25 mouse cellular contexts compared by ENCODE assay signal in genomic region chr7:4397730-4398129, GRCm38 (mm10). TPM values are rescaled to one million over a fixed set of nuclear protein-coding genes. Genes with fewer than 3 reads are reported as not detected.
"Had no signal": no experiment of that assay in that cellular context is flagged by ENCODE, and none has a peak within 500 bp of the region (broad histone marks: within the 10 kb centered on the region; RNA-seq: fewer than 3 reads in every experiment).

Gene Gp6, minus strand, starts transcription at chr7:4397744.

- H3K27me3 ChIP-seq: limb, embryonic 12.5 days; limb, embryonic 15.5 days; liver, embryonic 13.5 days; midbrain, embryonic 12.5 days; midbrain, embryonic 15.5 days; neural tube, embryonic 12.5 days; neural tube, embryonic 15.5 days had no signal

- H3K4me1 ChIP-seq: limb, embryonic 12.5 days; limb, embryonic 15.5 days; liver, embryonic 13.5 days; midbrain, embryonic 12.5 days; midbrain, embryonic 15.5 days; neural tube, embryonic 12.5 days; neural tube, embryonic 15.5 days had no signal

- H3K9ac ChIP-seq: limb, embryonic 12.5 days; limb, embryonic 15.5 days; liver, embryonic 13.5 days; midbrain, embryonic 12.5 days; midbrain, embryonic 15.5 days; neural tube, embryonic 12.5 days; neural tube, embryonic 15.5 days had no signal

- H3K36me3 ChIP-seq: limb, embryonic 12.5 days; limb, embryonic 15.5 days; liver, embryonic 13.5 days; midbrain, embryonic 12.5 days; midbrain, embryonic 15.5 days; neural tube, embryonic 12.5 days; neural tube, embryonic 15.5 days had no signal

- H3K4me3 ChIP-seq: layer of hippocampus, adult 2 months; limb, embryonic 12.5 days; limb, embryonic 15.5 days; liver, embryonic 13.5 days; midbrain, embryonic 12.5 days; midbrain, embryonic 15.5 days; neural tube, embryonic 12.5 days; neural tube, embryonic 15.5 days had no signal

- H3K9me3 ChIP-seq: limb, embryonic 12.5 days; limb, embryonic 15.5 days; liver, embryonic 13.5 days; midbrain, embryonic 12.5 days; midbrain, embryonic 15.5 days; neural tube, embryonic 12.5 days; neural tube, embryonic 15.5 days had no signal

- H3K27ac ChIP-seq: kidney, postnatal 0 days; layer of hippocampus, adult 2 months; limb, embryonic 12.5 days; limb, embryonic 15.5 days; liver, embryonic 13.5 days; midbrain, embryonic 12.5 days; midbrain, embryonic 15.5 days; neural tube, embryonic 12.5 days; neural tube, embryonic 15.5 days; stomach, postnatal 0 days had no signal

- DNase-seq: kidney, adult 11 months; kidney, postnatal 36 days; layer of hippocampus, adult 9-11 months; left cerebral cortex, postnatal 4 days; liver, embryonic 13.5 days; lung, adult 2 months; lung, postnatal 14 days; lung, postnatal 4 days; right cerebral cortex, adult 18-20 months; right cerebral cortex, postnatal 14 days; right cerebral cortex, postnatal 4 days; thymus, adult 2 months; thymus, postnatal 14 days; thymus, postnatal 4 days had no signal

- H3K4me2 ChIP-seq: limb, embryonic 12.5 days; limb, embryonic 15.5 days; liver, embryonic 13.5 days; midbrain, embryonic 12.5 days; midbrain, embryonic 15.5 days; neural tube, embryonic 12.5 days; neural tube, embryonic 15.5 days had no signal

- ATAC-seq: midbrain, embryonic 15.5 days had no signal

RNA-seq across cellular contexts. Expression of gene Gp6, which starts in this region (rescaled TPM):
- total RNA-seq: layer of hippocampus, adult 2 months; layer of hippocampus, postnatal 25 days; left cerebral cortex, adult 8-10 months; left cerebral cortex, postnatal 4 days had no signal
- polyA plus RNA-seq: kidney, postnatal 0 days; limb, embryonic 15.5 days; midbrain, embryonic 15.5 days; neural tube, embryonic 15.5 days; thymus, adult 2 months had no signal
